In genomic region chr14:113469978-113470377, GRCm38 (mm10) we compare ENCODE assay signal across 17 mouse cellular contexts.
"Had no signal": no experiment of that assay in that cellular context is flagged by ENCODE, and none has a peak within 500 bp of the region (broad histone marks: within the 10 kb centered on the region; RNA-seq: fewer than 3 reads in every experiment).

No protein-coding gene starts in this region.

- H3K9ac ChIP-seq: liver, embryonic 13.5 days; neural tube, embryonic 12.5 days; neural tube, embryonic 15.5 days had no signal

- H3K27me3 ChIP-seq: liver, embryonic 13.5 days; neural tube, embryonic 12.5 days; neural tube, embryonic 15.5 days had no signal

- H3K4me2 ChIP-seq: liver, embryonic 13.5 days; midbrain, embryonic 11.5 days; neural tube, embryonic 12.5 days; neural tube, embryonic 15.5 days had no signal

- H3K4me1 ChIP-seq: liver, embryonic 13.5 days; neural tube, embryonic 12.5 days; neural tube, embryonic 15.5 days had no signal

- H3K27ac ChIP-seq: layer of hippocampus, adult 2 months; left cerebral cortex, adult 2 months; liver, embryonic 13.5 days; neural tube, embryonic 12.5 days; neural tube, embryonic 15.5 days had no signal

- H3K4me3 ChIP-seq: layer of hippocampus, adult 2 months; left cerebral cortex, adult 2 months; liver, embryonic 13.5 days; neural tube, embryonic 12.5 days; neural tube, embryonic 15.5 days had no signal

- DNase-seq: kidney, adult 9 months; kidney, postnatal 14 days; kidney, postnatal 4 days; layer of hippocampus, postnatal 36 days; liver, embryonic 13.5 days; lung, adult 2 months; lung, postnatal 14 days; lung, postnatal 4 days; midbrain, embryonic 14.5 days; thymus, adult 2 months; thymus, postnatal 14 days; thymus, postnatal 4 days had no signal

- H3K36me3 ChIP-seq: liver, embryonic 13.5 days; neural tube, embryonic 12.5 days; neural tube, embryonic 15.5 days had no signal

- H3K9me3 ChIP-seq: liver, embryonic 13.5 days; neural tube, embryonic 12.5 days; neural tube, embryonic 15.5 days had no signal
